ENCODE assay signal across 8 mouse cellular contexts in the genomic region with DNA sequence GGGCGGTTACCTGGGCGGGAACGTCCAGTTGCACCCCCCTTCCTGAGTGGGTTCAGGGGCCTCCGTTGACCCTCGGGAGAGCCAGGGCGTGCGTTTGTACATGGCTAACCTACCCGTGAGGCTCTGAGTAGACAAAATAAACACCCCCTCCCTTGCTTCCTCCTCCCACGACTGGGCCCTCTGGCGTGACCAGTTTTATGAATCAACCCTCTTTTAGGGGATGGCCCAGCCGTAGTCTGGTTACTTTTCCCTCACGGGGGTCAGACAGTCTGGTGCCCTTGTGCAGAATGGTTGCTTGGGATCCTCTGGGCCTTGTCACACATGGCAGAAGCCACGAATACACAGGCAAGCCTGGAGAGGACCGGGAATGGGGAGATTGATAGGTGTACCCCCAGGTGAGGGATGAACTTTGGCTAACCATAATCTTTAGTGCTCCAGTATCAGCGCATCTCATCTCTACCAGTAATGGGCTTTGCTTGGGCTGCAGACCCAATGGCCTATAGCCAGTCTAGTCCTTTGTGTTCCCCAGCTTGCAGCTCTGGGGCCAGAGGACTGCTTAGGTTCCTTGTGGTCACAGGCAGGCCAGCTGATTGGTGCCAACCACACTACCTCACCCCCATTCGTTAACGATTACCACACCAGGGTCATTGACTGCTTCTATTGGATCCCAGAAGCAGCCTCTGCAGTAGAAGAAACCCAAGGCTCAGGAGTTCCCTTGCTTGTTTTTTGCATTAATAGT. TPM values are rescaled to one million over a fixed set of nuclear protein-coding genes. Genes with fewer than 3 reads are reported as not detected.
DNase-seq lines count a peak whose midpoint lies in the region; ATAC-seq and TF ChIP-seq lines count a peak whose summit lies in the region.

No protein-coding gene starts in this region.

- peak overlapping the region; percentile 68 for H3K9ac ChIP-seq in forebrain, embryonic 13.5 days
- H3K9ac ChIP-seq in lung, embryonic 14.5 days = peak overlapping the region; percentile 82
- H3K9ac ChIP-seq in stomach, embryonic 14.5 days (replicated peaks; ENCODE audit: low read depth, low read length) = peak overlapping the region; percentile 82

- peak; percentile 13 for TF ChIP-seq POLR2A in kidney, adult 2 months (IDR thresholded peaks at IDR 0.05; ENCODE audit: low read depth, low read length)

- peak overlapping the region; percentile 78 for H3K4me2 ChIP-seq in forebrain, embryonic 13.5 days
- H3K4me2 ChIP-seq in lung, embryonic 14.5 days = peak overlapping the region; percentile 88
- peak overlapping the region; percentile 52 for H3K4me2 ChIP-seq in stomach, embryonic 14.5 days (replicated peaks; ENCODE audit: low read depth, low read length)

- no peaks in the 10 kb centered on the region for H3K9me3 ChIP-seq in forebrain, embryonic 13.5 days (replicated peaks)
- H3K9me3 ChIP-seq in lung, embryonic 14.5 days (ENCODE audit: low read depth, low read length) = no peaks in the 10 kb centered on the region
- H3K9me3 ChIP-seq in stomach, embryonic 14.5 days (ENCODE audit: control insufficient read depth, low read depth, low read length) = no peaks in the 10 kb centered on the region

- H3K27ac ChIP-seq in layer of hippocampus, adult 2 months = peak overlapping the region; percentile 82
- no peak overlapping the region for H3K27ac ChIP-seq in forebrain, embryonic 13.5 days
- peak overlapping the region; percentile 71 for H3K27ac ChIP-seq in kidney, adult 2 months (ENCODE audit: insufficient read depth, low read depth, low read length)
- H3K27ac ChIP-seq in lung, embryonic 14.5 days (ENCODE audit: low read depth) = peak overlapping the region; percentile 93
- peak overlapping the region; percentile 93 for H3K27ac ChIP-seq in stomach, embryonic 14.5 days (ENCODE audit: low read length)

- no peaks in the 10 kb centered on the region for H3K36me3 ChIP-seq in forebrain, embryonic 13.5 days (ENCODE audit: poor library complexity, severe bottlenecking)
- H3K36me3 ChIP-seq in kidney, adult 2 months (ENCODE audit: control insufficient read depth, insufficient read depth, low read length) = no peaks in the 10 kb centered on the region
- H3K36me3 ChIP-seq in lung, embryonic 14.5 days (ENCODE audit: insufficient read depth) = peaks cover 16% of the 10 kb centered on the region; the same call in 1 of the 2 replicates
- H3K36me3 ChIP-seq in stomach, embryonic 14.5 days (ENCODE audit: control insufficient read depth, insufficient read depth, low read length) = no peaks in the 10 kb centered on the region; the same call in 1 of the 2 replicates

- ATAC-seq in forebrain, embryonic 13.5 days = no peak; the same call in 1 of the 2 replicates
- peak; percentile 21 for ATAC-seq in lung, embryonic 14.5 days (ENCODE audit: insufficient read depth)
- ATAC-seq in stomach, embryonic 14.5 days (ENCODE audit: insufficient number of reproducible peaks, insufficient read depth, low FRiP score, low read depth) = peak; percentile 24

- H3K4me3 ChIP-seq in layer of hippocampus, adult 2 months = peak overlapping the region; percentile 62
- peak overlapping the region; percentile 47 for H3K4me3 ChIP-seq in forebrain, embryonic 13.5 days
- peak overlapping the region; percentile 63 for H3K4me3 ChIP-seq in kidney, adult 2 months (ENCODE audit: insufficient read depth, low read depth, low read length)
- peak overlapping the region; percentile 81 for H3K4me3 ChIP-seq in lung, embryonic 14.5 days (ENCODE audit: low read depth, low read length)
- H3K4me3 ChIP-seq in stomach, embryonic 14.5 days (ENCODE audit: low read depth, low read length) = peak overlapping the region; percentile 72

- DNase-seq in layer of hippocampus, adult 2 months (ENCODE audit: low spot score in 2 of 2) = no peak
- no peak for DNase-seq in layer of hippocampus, postnatal 10 days (ENCODE audit: low spot score in 2 of 2)
- DNase-seq in kidney, adult 2 months = peak; percentile 96
- peak; percentile 62 for DNase-seq in lung, embryonic 14.5 days
- DNase-seq in layer of hippocampus, adult 18-20 months (ENCODE audit: low spot score in 2 of 2) = no peak
- no peak for DNase-seq in layer of hippocampus, postnatal 14 days (ENCODE audit: low spot score in 2 of 2)

- no peaks in the 10 kb centered on the region for H3K27me3 ChIP-seq in forebrain, embryonic 13.5 days
- H3K27me3 ChIP-seq in kidney, adult 2 months (replicated peaks; ENCODE audit: control insufficient read depth, insufficient read depth, low read length) = no peaks in the 10 kb centered on the region
- H3K27me3 ChIP-seq in lung, embryonic 14.5 days (ENCODE audit: insufficient read depth, low read length) = no peaks in the 10 kb centered on the region
- H3K27me3 ChIP-seq in stomach, embryonic 14.5 days (ENCODE audit: control insufficient read depth, insufficient read depth, low read length) = no peaks in the 10 kb centered on the region

- peaks cover 53% of the 10 kb centered on the region for H3K4me1 ChIP-seq in forebrain, embryonic 13.5 days
- H3K4me1 ChIP-seq in kidney, adult 2 months (ENCODE audit: control insufficient read depth, insufficient read depth, low read length) = peaks cover 40% of the 10 kb centered on the region
- peaks cover 34% of the 10 kb centered on the region for H3K4me1 ChIP-seq in lung, embryonic 14.5 days (ENCODE audit: insufficient read depth)
- peaks cover 38% of the 10 kb centered on the region for H3K4me1 ChIP-seq in stomach, embryonic 14.5 days (ENCODE audit: control insufficient read depth, insufficient read depth, low read length)

- no peak for TF ChIP-seq CTCF in layer of hippocampus, adult 2 months (conservative IDR thresholded peaks at IDR 0.05)
- no peak for TF ChIP-seq CTCF in kidney, adult 2 months (conservative IDR thresholded peaks at IDR 0.05; ENCODE audit: insufficient read depth, insufficient read length, low read depth, low read length)
- no peak for TF ChIP-seq CTCF in lung, embryonic 14.5 days (IDR thresholded peaks at IDR 0.05; ENCODE audit: low read depth)

- WGBS in forebrain, embryonic 13.5 days = 13% methylated on average over 17 of the region's 17 CpGs
- WGBS in kidney, adult 2 months = 6% methylated on average over 17 of the region's 17 CpGs
- 3% methylated on average over 17 of the region's 17 CpGs for WGBS in lung, embryonic 14.5 days
- 1% methylated on average over 17 of the region's 17 CpGs for WGBS in stomach, embryonic 14.5 days

RNA-seq across cellular contexts. Expression of a gene that starts 0.6 kb away (rescaled TPM):
- total RNA-seq in layer of hippocampus, adult 2 months (2021) = 10 to 100 TPM; 61.2 to 65.4 TPM
- total RNA-seq in layer of hippocampus, postnatal 10 days (2021) = 10 to 100 TPM; 52.7 to 55.1 TPM
- 48.0 and 53.2 TPM in 2 replicates for polyA plus RNA-seq in forebrain, embryonic 13.5 days (2015; fragmentation: Nextera tagmentation; extraction: Ambion mirVana)
- polyA plus RNA-seq in kidney, adult 2 months (2012; rRNA removed) = 57.8 and 72.9 TPM in 2 replicates
- 58.7 and 59.3 TPM in 2 replicates for polyA plus RNA-seq in lung, embryonic 14.5 days (2014; fragmentation: Nextera tagmentation; extraction: Ambion mirVana)
- polyA plus RNA-seq in stomach, embryonic 14.5 days (2014; fragmentation: Nextera tagmentation; extraction: Ambion mirVana) = 57.8 and 61.6 TPM in 2 replicates
- total RNA-seq in layer of hippocampus, adult 18-20 months (2021) = 10 to 100 TPM; 66.1 to 66.9 TPM
- 10 to 100 TPM; 61.0 to 66.2 TPM for total RNA-seq in layer of hippocampus, postnatal 14 days (2021)

RNA-seq across cellular contexts. Expression of a gene that starts 0.7 kb away (rescaled TPM):
- total RNA-seq in layer of hippocampus, adult 2 months (2021) = 1 to 10 TPM; 5.7 to 6.2 TPM
- total RNA-seq in layer of hippocampus, postnatal 10 days (2021) = 1 to 10 TPM; 5.1 to 5.7 TPM
- 2.3 and 2.7 TPM in 2 replicates for polyA plus RNA-seq in forebrain, embryonic 13.5 days (2015; fragmentation: Nextera tagmentation; extraction: Ambion mirVana)
- 34.6 and 42.3 TPM in 2 replicates for polyA plus RNA-seq in kidney, adult 2 months (2012; rRNA removed)
- 23.1 and 23.5 TPM in 2 replicates for polyA plus RNA-seq in lung, embryonic 14.5 days (2014; fragmentation: Nextera tagmentation; extraction: Ambion mirVana)
- polyA plus RNA-seq in stomach, embryonic 14.5 days (2014; fragmentation: Nextera tagmentation; extraction: Ambion mirVana) = 17.5 and 20.4 TPM in 2 replicates
- total RNA-seq in layer of hippocampus, adult 18-20 months (2021) = 1 to 10 TPM; 4.5 to 5.3 TPM
- 1 to 10 TPM; 6.4 to 9.0 TPM for total RNA-seq in layer of hippocampus, postnatal 14 days (2021)

RNA-seq across cellular contexts. Expression of a gene that starts 15.6 kb away (rescaled TPM):
- 10 to 100 TPM; 72.3 to 75.2 TPM for total RNA-seq in layer of hippocampus, adult 2 months (2021)
- 10 to 100 TPM; 71.0 to 77.1 TPM for total RNA-seq in layer of hippocampus, postnatal 10 days (2021)
- polyA plus RNA-seq in forebrain, embryonic 13.5 days (2015; fragmentation: Nextera tagmentation; extraction: Ambion mirVana) = 142 and 149 TPM in 2 replicates
- 27.3 and 41.8 TPM in 2 replicates for polyA plus RNA-seq in kidney, adult 2 months (2012; rRNA removed)
- 81.9 and 86.3 TPM in 2 replicates for polyA plus RNA-seq in lung, embryonic 14.5 days (2014; fragmentation: Nextera tagmentation; extraction: Ambion mirVana)
- polyA plus RNA-seq in stomach, embryonic 14.5 days (2014; fragmentation: Nextera tagmentation; extraction: Ambion mirVana) = 84.7 and 85.5 TPM in 2 replicates
- total RNA-seq in layer of hippocampus, adult 18-20 months (2021) = 10 to 100 TPM; 79.8 to 81.0 TPM
- total RNA-seq in layer of hippocampus, postnatal 14 days (2021) = 10 to 100 TPM; 69.5 to 80.1 TPM

RNA-seq across cellular contexts. Expression of a gene that starts 39.1 kb away (rescaled TPM):
- 10 to 100 TPM; 85.6 to 93.4 TPM for total RNA-seq in layer of hippocampus, adult 2 months (2021)
- 100 to 1,000 TPM in 1 of 2 experiments, 10 to 100 TPM in 1; 93.5 to 116 TPM for total RNA-seq in layer of hippocampus, postnatal 10 days (2021)
- polyA plus RNA-seq in forebrain, embryonic 13.5 days (2015; fragmentation: Nextera tagmentation; extraction: Ambion mirVana) = 19.4 and 20.1 TPM in 2 replicates
- 43.1 and 54.5 TPM in 2 replicates for polyA plus RNA-seq in kidney, adult 2 months (2012; rRNA removed)
- 13.1 and 15.1 TPM in 2 replicates for polyA plus RNA-seq in lung, embryonic 14.5 days (2014; fragmentation: Nextera tagmentation; extraction: Ambion mirVana)
- polyA plus RNA-seq in stomach, embryonic 14.5 days (2014; fragmentation: Nextera tagmentation; extraction: Ambion mirVana) = 15.0 and 16.6 TPM in 2 replicates
- total RNA-seq in layer of hippocampus, adult 18-20 months (2021) = 10 to 100 TPM; 79.0 to 95.7 TPM
- 10 to 100 TPM; 95.7 to 95.9 TPM for total RNA-seq in layer of hippocampus, postnatal 14 days (2021)

RNA-seq across cellular contexts. Expression of a gene that starts 45.9 kb away (rescaled TPM):
- 10 to 100 TPM; 11.0 to 13.9 TPM for total RNA-seq in layer of hippocampus, adult 2 months (2021)
- 10 to 100 TPM; 23.8 to 26.5 TPM for total RNA-seq in layer of hippocampus, postnatal 10 days (2021)
- 16.7 and 19.4 TPM in 2 replicates for polyA plus RNA-seq in forebrain, embryonic 13.5 days (2015; fragmentation: Nextera tagmentation; extraction: Ambion mirVana)
- polyA plus RNA-seq in kidney, adult 2 months (2012; rRNA removed) = 210 and 226 TPM in 2 replicates
- polyA plus RNA-seq in lung, embryonic 14.5 days (2014; fragmentation: Nextera tagmentation; extraction: Ambion mirVana) = 24.4 and 29.2 TPM in 2 replicates
- 31.0 and 34.7 TPM in 2 replicates for polyA plus RNA-seq in stomach, embryonic 14.5 days (2014; fragmentation: Nextera tagmentation; extraction: Ambion mirVana)
- 10 to 100 TPM in 1 of 2 experiments, 1 to 10 TPM in 1; 9.8 to 15.4 TPM for total RNA-seq in layer of hippocampus, adult 18-20 months (2021)
- 10 to 100 TPM; 19.8 to 30.5 TPM for total RNA-seq in layer of hippocampus, postnatal 14 days (2021)

Comparison
In these comparisons a context has a peak if more than half of its experiments do, and no peak if none do; other contexts are left out.
1. DNase-seq: peak in kidney, adult 2 months (single experiment) and lung, embryonic 14.5 days (single experiment); none in layer of hippocampus, adult 2 months (0 of 2), layer of hippocampus, postnatal 10 days (0 of 2), layer of hippocampus, adult 18-20 months (0 of 2) and layer of hippocampus, postnatal 14 days (0 of 2).
2. Peak in every context shown above with its lines, with median percentiles within 50 percentile points of each other: H3K4me3 ChIP-seq, H3K4me2 ChIP-seq and H3K9ac ChIP-seq.